Mouse (Mus musculus) midbrain, embryonic 11.5 days (tissue): ENCODE measurements around the gene Tmc3. TPM values are rescaled to one million over a fixed set of nuclear protein-coding genes. Genes with fewer than 3 reads are reported as not detected.

Source experiments
- ATAC-seq: fragments of 200-750 bp; cut with Nextera tagmentation; 2 replicates; pipeline ENCODE4 v1.8.0; 2017; ENCODE audit warnings: moderate TSS enrichment, moderate library complexity; ENCODE audit not compliant: low FRiP score
- DNase-seq: peaks from one replicate; pipeline ENCODE4 v3.0.0; 2015; ENCODE audit warnings: low spot score; ENCODE audit errors: missing footprints
- H3K27ac ChIP-seq: fragments of 300-500 bp; sonication (generic); 2 replicates; pipeline ENCODE4 v1.5.1; 2014; ENCODE audit warnings: low read depth, low read length
- H3K27me3 ChIP-seq: fragments of 300-500 bp; sonication (generic); 2 replicates; pipeline ENCODE4 v1.6.1; 2014; ENCODE audit warnings: mild to moderate bottlenecking, low read length, moderate library complexity, mixed read lengths; ENCODE audit not compliant: control insufficient read depth, insufficient read depth
- H3K36me3 ChIP-seq: fragments of 300-500 bp; sonication (generic); 2 replicates; pipeline ENCODE4 v1.6.1; 2014; ENCODE audit warnings: mild to moderate bottlenecking, low read length, moderate library complexity, mixed read lengths; ENCODE audit not compliant: control insufficient read depth, insufficient read depth
- H3K4me1 ChIP-seq: fragments of 300-500 bp; sonication (generic); 2 replicates; pipeline ENCODE4 v1.6.1; 2014; ENCODE audit warnings: low read length; ENCODE audit not compliant: control insufficient read depth, insufficient read depth
- H3K4me2 ChIP-seq: fragments of 300-500 bp; sonication (generic); 2 replicates; pipeline ENCODE4 v1.6.1; 2014; ENCODE audit warnings: mild to moderate bottlenecking, moderate library complexity
- H3K4me3 ChIP-seq: fragments of 300-500 bp; sonication (generic); 2 replicates; pipeline ENCODE4 v1.5.1; 2014; ENCODE audit warnings: low read depth, low read length
- H3K9ac ChIP-seq: fragments of 300-500 bp; sonication (generic); 2 replicates; pipeline ENCODE4 v1.6.1; 2014; ENCODE audit warnings: low read length
- H3K9me3 ChIP-seq: fragments of 300-500 bp; sonication (generic); 2 replicates; pipeline ENCODE4 v1.6.1; 2016; ENCODE audit warnings: low read length; ENCODE audit not compliant: control insufficient read depth
- WGBS: fragments of 180-500 bp; shearing (Covaris S2); extraction: QIAGEN DNeasy Blood & Tissue Kit; methylation state at CpG from one replicate; pipeline ENCODE4 v1.1.7; 2014; 5-methylcytosine and 5-hydroxymethylcytosine counted together
- polyA plus RNA-seq: library from polyadenylated mRNA; unstranded; fragments of >200 nt; fragmentation: Nextera tagmentation; extraction: Ambion mirVana; gene quantifications from 2 replicates; pipeline ENCODE4 v1.2.1, GENCODE M21; 2014

The Tmc3 gene
- polyA plus RNA-seq = 0.72 and 0.86 TPM in 2 replicates

GRCm38 (mm10) chr7:83584639-83585471 is at the start of gene Tmc3:
Gene Tmc3 (plus strand): TSS chr7:83584927.
- peak; percentile 69 for ATAC-seq
- Histone ChIP-seq H3K27ac (no peak within 1 kb of the TSS), H3K4me1 (no peaks in the 10 kb centered on the region), H3K9me3 (no peaks in the 10 kb centered on the region), H3K9ac (no peak within 1 kb of the TSS), H3K4me3 (no peak within 1 kb of the TSS), H3K27me3 (no peaks in the 10 kb centered on the region), H3K4me2 (no peak within 1 kb of the TSS), H3K36me3 (no peaks in the 10 kb centered on the region)
- whole genome bisulfite sequencing = 63% methylated on average over 11 of the region's 11 CpGs
- DNase-seq = peak; percentile 78

DNA sequence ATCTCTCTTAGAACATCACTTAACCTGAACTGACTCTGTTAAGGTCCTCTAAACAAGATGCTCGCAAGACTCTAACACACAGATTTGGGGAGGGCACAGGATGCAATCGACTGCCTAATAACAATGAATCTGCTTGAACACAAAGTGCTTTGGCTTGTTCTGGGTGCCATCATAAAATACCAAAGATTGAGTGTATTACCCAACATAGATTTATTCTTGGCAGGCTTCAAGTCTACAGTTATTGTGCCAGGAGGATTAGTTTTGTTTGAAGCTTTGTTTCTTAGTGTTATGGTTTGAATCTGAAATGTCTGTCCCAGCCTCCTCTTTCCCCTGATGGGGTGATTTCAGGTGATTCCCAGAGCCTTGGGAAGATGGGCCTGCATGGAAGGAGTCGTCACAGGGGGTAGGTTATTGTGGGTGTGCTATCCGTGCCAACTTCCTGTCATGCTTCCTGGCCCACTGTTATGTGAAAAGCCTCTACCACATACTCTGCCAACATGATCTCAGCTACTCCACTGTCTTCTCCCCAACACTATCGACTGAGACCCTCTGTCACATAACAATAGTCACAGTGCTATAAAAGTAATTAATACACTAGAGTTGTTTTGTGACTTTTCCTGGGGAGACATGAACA is 43.1 kb upstream of the Tmc3 start:
- no peak overlapping the region for H3K27ac ChIP-seq
- WGBS = 88% methylated on average over 5 of the region's 5 CpGs
- H3K27me3 ChIP-seq = no peaks in the 10 kb centered on the region
- no peaks in the 10 kb centered on the region for H3K36me3 ChIP-seq
- H3K4me3 ChIP-seq = no peak overlapping the region
- no peak overlapping the region for H3K9ac ChIP-seq
- H3K4me2 ChIP-seq = no peak overlapping the region
- ATAC-seq = no peak
- no peaks in the 10 kb centered on the region for H3K9me3 ChIP-seq
- H3K4me1 ChIP-seq = no peaks in the 10 kb centered on the region
- no peak for DNase-seq

GRCm38 (mm10) chr7:83548686-83549352 is 35.9 kb upstream of the Tmc3 start:
- H3K36me3 ChIP-seq = no peaks in the 10 kb centered on the region
- WGBS = 63% methylated on average over 7 of the region's 7 CpGs
- ATAC-seq (peak; percentile 44; the same call in 1 of the 2 replicates), DNase-seq (peak; percentile 81)
- H3K9ac ChIP-seq = no peak overlapping the region
- peaks cover 10% of the 10 kb centered on the region for H3K4me1 ChIP-seq
- no peak overlapping the region for H3K4me3 ChIP-seq
- H3K27me3 ChIP-seq = no peaks in the 10 kb centered on the region
- H3K27ac ChIP-seq = no peak overlapping the region
- no peaks in the 10 kb centered on the region for H3K9me3 ChIP-seq
- no peak overlapping the region for H3K4me2 ChIP-seq

DNA sequence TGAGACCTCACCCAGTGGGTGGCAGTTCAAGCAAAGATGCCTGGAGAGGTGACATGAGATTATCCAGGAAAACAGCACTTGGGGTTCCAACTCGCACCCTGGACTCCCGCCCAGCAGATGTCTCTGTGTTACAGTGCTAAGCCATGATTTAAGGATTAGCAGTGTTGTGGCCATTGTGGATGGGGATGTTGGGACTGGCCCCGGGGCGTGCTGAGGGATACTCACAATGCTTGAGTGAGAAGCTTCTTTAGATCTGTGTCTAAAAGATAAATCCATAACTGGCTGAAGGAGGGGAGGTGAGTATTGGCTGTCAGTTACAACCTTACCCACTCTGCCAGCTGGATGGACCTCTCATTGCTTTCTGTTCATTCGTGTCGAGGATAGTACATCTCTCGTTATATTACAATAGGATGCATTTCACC is 35.4 kb upstream of the Tmc3 start:
- Histone ChIP-seq H3K36me3 (no peaks in the 10 kb centered on the region), H3K4me2 (0 out of 2 replicates have a peak overlapping the region, but pooled peaks have one; percentile 18), H3K27me3 (no peaks in the 10 kb centered on the region), H3K9me3 (no peaks in the 10 kb centered on the region), H3K4me1 (peaks cover 10% of the 10 kb centered on the region), H3K9ac (peak overlapping the region; percentile 58; the same call in 1 of the 2 replicates), H3K27ac (no peak overlapping the region; the same call in 1 of the 2 replicates), H3K4me3 (no peak overlapping the region)
- ATAC-seq = peak; percentile 70
- DNase-seq = no peak
- 51% methylated on average over 7 of the region's 7 CpGs for WGBS

- peak; percentile 96 for DNase-seq
- 47% methylated on average over 5 of the region's 5 CpGs for WGBS
- Histone ChIP-seq H3K27ac (no peak overlapping the region; the same call in 1 of the 2 replicates), H3K9me3 (no peaks in the 10 kb centered on the region), H3K27me3 (no peaks in the 10 kb centered on the region), H3K9ac (peak overlapping the region; percentile 58), H3K36me3 (no peaks in the 10 kb centered on the region), H3K4me1 (peaks cover 10% of the 10 kb centered on the region), H3K4me2 (peak overlapping the region; percentile 18; the same call in 1 of the 2 replicates), H3K4me3 (no peak overlapping the region)
- peak; percentile 55 for ATAC-seq
Observed at GRCm38 (mm10) chr7:83549951-83550407, 34.7 kb upstream of the Tmc3 start.

- ATAC-seq = no peak
- no peak overlapping the region for H3K4me2 ChIP-seq
- WGBS = 87% methylated on average over 6 of the region's 6 CpGs
Observed at GRCm38 (mm10) chr7:83554477-83554876, 30.2 kb upstream of the Tmc3 start.

GRCm38 (mm10) chr7:83556488-83556887 is 28.2 kb upstream of the Tmc3 start:
- Histone ChIP-seq H3K9ac (no peak overlapping the region), H3K4me2 (no peak overlapping the region), H3K4me1 (no peaks in the 10 kb centered on the region; the same call in 1 of the 2 replicates), H3K9me3 (no peaks in the 10 kb centered on the region), H3K27ac (no peak overlapping the region), H3K4me3 (no peak overlapping the region), H3K27me3 (no peaks in the 10 kb centered on the region), H3K36me3 (no peaks in the 10 kb centered on the region)
- ATAC-seq = no peak
- no peak for DNase-seq
- 84% methylated on average over 2 of the region's 2 CpGs for WGBS

More at GRCm38 (mm10) chr7:83554477-83554876, 30.2 kb upstream of the Tmc3 start:
- no peaks in the 10 kb centered on the region for H3K9me3 ChIP-seq
- H3K9ac ChIP-seq = no peak overlapping the region
- H3K36me3 ChIP-seq = no peaks in the 10 kb centered on the region
- peaks cover 5% of the 10 kb centered on the region for H3K4me1 ChIP-seq
- H3K4me3 ChIP-seq = no peak overlapping the region
- no peaks in the 10 kb centered on the region for H3K27me3 ChIP-seq
- no peak for DNase-seq
- no peak overlapping the region for H3K27ac ChIP-seq

GRCm38 (mm10) chr7:83558741-83559280 is 25.9 kb upstream of the Tmc3 start:
- Histone ChIP-seq H3K36me3 (no peaks in the 10 kb centered on the region), H3K9me3 (no peaks in the 10 kb centered on the region), H3K9ac (no peak overlapping the region), H3K27ac (no peak overlapping the region), H3K4me3 (no peak overlapping the region), H3K4me1 (peaks cover 5% of the 10 kb centered on the region), H3K27me3 (no peaks in the 10 kb centered on the region), H3K4me2 (no peak overlapping the region)
- no peak for ATAC-seq
- 65% methylated on average over 5 of the region's 5 CpGs for WGBS
- DNase-seq = no peak
